Mouse (Mus musculus) CD4-positive helper T cell, adult 2 months (primary cell): Measurements from ENCODE around the gene Smim1.
A peak's percentile ranks its signal among the peaks of the same experiment; 100 is the strongest.

ENCODE experiments used
- DNase-seq: peaks from one replicate; pipeline ENCODE4 v3.0.0-alpha.2; 2012; ENCODE audit warnings: low read depth, missing footprints, low spot score

The Smim1 gene

GRCm38 (mm10) chr4:154025641-154026440, at the start of gene Smim1:
Gene Smim1 (minus strand): TSS chr4:154026230.
- DNase-seq = no peak

GRCm38 (mm10) chr4:154071941-154072340, 45.9 kb upstream of the Smim1 start:
- no peak for DNase-seq

- DNase-seq = no peak
Measured at GRCm38 (mm10) chr4:154071521-154071920, 45.5 kb upstream of the Smim1 start.

- no peak for DNase-seq
Measured at GRCm38 (mm10) chr4:154070896-154071295, 44.9 kb upstream of the Smim1 start.

- peak; percentile 39 for DNase-seq
Measured at GRCm38 (mm10) chr4:154064827-154065773, 39.1 kb upstream of the Smim1 start.

GRCm38 (mm10) chr4:154057696-154058095, 31.7 kb upstream of the Smim1 start:
- DNase-seq = no peak

GRCm38 (mm10) chr4:154056661-154057060, 30.6 kb upstream of the Smim1 start:
- DNase-seq = no peak

GRCm38 (mm10) chr4:154056046-154056445, 30.0 kb upstream of the Smim1 start:
- DNase-seq = no peak

GRCm38 (mm10) chr4:154055482-154055881, 29.5 kb upstream of the Smim1 start:
- no peak for DNase-seq

- DNase-seq = no peak
Measured at GRCm38 (mm10) chr4:154053065-154053464, 27.0 kb upstream of the Smim1 start.

GRCm38 (mm10) chr4:154051401-154051800, 25.4 kb upstream of the Smim1 start:
- no peak for DNase-seq

GRCm38 (mm10) chr4:154045837-154046236, 19.8 kb upstream of the Smim1 start:
- DNase-seq = no peak

GRCm38 (mm10) chr4:154042577-154042976, 16.5 kb upstream of the Smim1 start, which contains the start of gene Ccdc27:
Gene Ccdc27 (minus strand): TSS chr4:154042677.
- no peak for DNase-seq

GRCm38 (mm10) chr4:154037123-154037522, 11.1 kb upstream of the Smim1 start:
- DNase-seq = no peak

GRCm38 (mm10) chr4:154028646-154029045, 2.6 kb upstream of the Smim1 start:
- DNase-seq = no peak

- DNase-seq = no peak
Measured at GRCm38 (mm10) chr4:154028066-154028465, 2.0 kb upstream of the Smim1 start.

GRCm38 (mm10) chr4:154026441-154026761, 371 bp upstream of the Smim1 start:
- no peak for DNase-seq

- DNase-seq = no peak
Measured at GRCm38 (mm10) chr4:154024729-154025521, 1.1 kb downstream of the Smim1 start.

- DNase-seq = no peak
Measured at GRCm38 (mm10) chr4:154023754-154024601, 2.1 kb downstream of the Smim1 start.

GRCm38 (mm10) chr4:154022844-154023243, 3.2 kb downstream of the Smim1 start:
- DNase-seq = no peak

GRCm38 (mm10) chr4:154022407-154022806, 3.6 kb downstream of the Smim1 start:
- no peak for DNase-seq
